Comparison of ENCODE assay signal across 15 mouse cellular contexts in the genomic region with DNA sequence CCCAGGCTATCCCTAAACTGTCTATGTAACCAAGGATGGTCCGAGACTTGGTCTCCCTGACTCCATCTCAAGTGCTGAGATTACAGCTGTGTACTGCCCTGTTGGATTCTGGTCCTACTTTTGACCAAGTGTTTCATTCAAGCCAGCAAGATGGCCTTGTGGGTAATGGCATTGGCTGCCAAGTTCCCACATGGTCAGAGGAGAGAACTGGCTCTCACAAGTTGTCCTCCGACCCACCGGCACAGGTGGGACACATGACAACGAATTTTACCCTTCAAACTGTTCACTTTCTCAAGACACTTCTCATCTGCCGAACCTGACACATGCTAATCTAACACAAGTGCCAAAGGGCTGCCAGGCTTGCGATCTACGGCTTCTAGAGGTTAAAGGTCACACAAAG. TPM values are rescaled to one million over a fixed set of nuclear protein-coding genes. Genes with fewer than 3 reads are reported as not detected.
DNase-seq lines count a peak whose midpoint lies in the region; ATAC-seq and TF ChIP-seq lines count a peak whose summit lies in the region.
"Had no signal": no experiment of that assay in that cellular context is flagged by ENCODE, and none has a peak within 500 bp of the region (broad histone marks: within the 10 kb centered on the region; RNA-seq: fewer than 3 reads in every experiment).

No protein-coding gene starts in this region.

- H3K27ac ChIP-seq in hindbrain, embryonic 14.5 days: peak overlapping the region; percentile 44; the same call in 1 of the 2 replicates
- no peak overlapping the region for H3K27ac ChIP-seq in hindbrain, postnatal 0 days
- H3K27ac ChIP-seq in midbrain, embryonic 12.5 days (replicated peaks): 0 out of 2 replicates have a peak overlapping the region, but pooled peaks have one; percentile 47
- H3K27ac ChIP-seq in midbrain, postnatal 0 days (ENCODE audit: low read depth, low read length): no peak overlapping the region
- H3K27ac ChIP-seq in ES-Bruce4 (ENCODE audit: insufficient read depth, low read length): peak overlapping the region; percentile 94
- 0 out of 2 replicates have a peak overlapping the region, but pooled peaks have one; percentile 18 for H3K27ac ChIP-seq in forebrain, embryonic 14.5 days (ENCODE audit: low read depth, low read length)
- H3K27ac ChIP-seq: embryonic facial prominence, embryonic 12.5 days; heart, embryonic 13.5 days had no signal

- no peak overlapping the region for H3K9ac ChIP-seq in hindbrain, embryonic 14.5 days
- H3K9ac ChIP-seq in hindbrain, postnatal 0 days (replicated peaks; ENCODE audit: low read length): no peak overlapping the region
- no peak overlapping the region for H3K9ac ChIP-seq in midbrain, embryonic 12.5 days (replicated peaks)
- no peak overlapping the region for H3K9ac ChIP-seq in midbrain, postnatal 0 days (replicated peaks; ENCODE audit: low read length, poor library complexity, severe bottlenecking)
- H3K9ac ChIP-seq in ES-Bruce4 (ENCODE audit: low read depth, poor library complexity, severe bottlenecking): no peak overlapping the region
- H3K9ac ChIP-seq in forebrain, embryonic 14.5 days (ENCODE audit: low read length): no peak overlapping the region
- H3K9ac ChIP-seq: embryonic facial prominence, embryonic 12.5 days; heart, embryonic 13.5 days had no signal

- H3K27me3 ChIP-seq in hindbrain, embryonic 14.5 days (ENCODE audit: control insufficient read depth, insufficient read depth, low read length): no peaks in the 10 kb centered on the region
- H3K27me3 ChIP-seq in hindbrain, postnatal 0 days (ENCODE audit: insufficient read depth, low read length): no peaks in the 10 kb centered on the region
- H3K27me3 ChIP-seq in midbrain, embryonic 12.5 days: no peaks in the 10 kb centered on the region
- no peaks in the 10 kb centered on the region for H3K27me3 ChIP-seq in midbrain, postnatal 0 days (ENCODE audit: insufficient read depth, low read length)
- H3K27me3 ChIP-seq in ES-Bruce4 (ENCODE audit: control insufficient read depth, insufficient read depth, low read length, poor library complexity, severe bottlenecking): no peaks in the 10 kb centered on the region
- H3K27me3 ChIP-seq in forebrain, embryonic 14.5 days (replicated peaks; ENCODE audit: control insufficient read depth, insufficient read depth, low read length): no peaks in the 10 kb centered on the region
- H3K27me3 ChIP-seq: embryonic facial prominence, embryonic 12.5 days had no signal

- DNase-seq in hindbrain, embryonic 14.5 days (ENCODE audit: low spot score): no peak
- no peak for DNase-seq in hindbrain, postnatal 0 days (ENCODE audit: low spot score)
- no peak for DNase-seq in midbrain, postnatal 0 days (ENCODE audit: low spot score)
- no peak for DNase-seq in forebrain, embryonic 14.5 days (ENCODE audit: low spot score)
- no peak for DNase-seq in layer of hippocampus, postnatal 10 days (ENCODE audit: low spot score in 2 of 2)
- DNase-seq: adrenal gland, postnatal 36 days; heart, postnatal 36 days; kidney, adult 11 months; kidney, postnatal 36 days; right cerebral cortex, postnatal 4 days; thymus, adult 18-20 months had no signal

- no peak overlapping the region for H3K4me3 ChIP-seq in hindbrain, embryonic 14.5 days (replicated peaks; ENCODE audit: low read length)
- no peak overlapping the region for H3K4me3 ChIP-seq in hindbrain, postnatal 0 days (ENCODE audit: low read length)
- H3K4me3 ChIP-seq in midbrain, embryonic 12.5 days: no peak overlapping the region
- no peak overlapping the region for H3K4me3 ChIP-seq in midbrain, postnatal 0 days (ENCODE audit: low read depth, low read length)
- H3K4me3 ChIP-seq in ES-Bruce4 (ENCODE audit: low read depth, low read length): no peak overlapping the region
- H3K4me3 ChIP-seq in forebrain, embryonic 14.5 days (ENCODE audit: low read depth, low read length): no peak overlapping the region
- H3K4me3 ChIP-seq: embryonic facial prominence, embryonic 12.5 days; heart, embryonic 13.5 days had no signal

- no peaks in the 10 kb centered on the region for H3K9me3 ChIP-seq in hindbrain, embryonic 14.5 days (ENCODE audit: control insufficient read depth, low read length)
- no peaks in the 10 kb centered on the region for H3K9me3 ChIP-seq in hindbrain, postnatal 0 days (ENCODE audit: low read length)
- no peaks in the 10 kb centered on the region for H3K9me3 ChIP-seq in midbrain, embryonic 12.5 days
- H3K9me3 ChIP-seq in midbrain, postnatal 0 days (ENCODE audit: low read length): no peaks in the 10 kb centered on the region
- H3K9me3 ChIP-seq in ES-Bruce4 (replicated peaks; ENCODE audit: control insufficient read depth, insufficient read depth, low read length, poor library complexity, severe bottlenecking): no peaks in the 10 kb centered on the region
- no peaks in the 10 kb centered on the region for H3K9me3 ChIP-seq in forebrain, embryonic 14.5 days (replicated peaks; ENCODE audit: control insufficient read depth, low read length)
- H3K9me3 ChIP-seq: embryonic facial prominence, embryonic 12.5 days; heart, embryonic 13.5 days had no signal

- ATAC-seq in hindbrain, embryonic 14.5 days (ENCODE audit: low FRiP score): no peak
- no peak for ATAC-seq in hindbrain, postnatal 0 days
- ATAC-seq in midbrain, embryonic 12.5 days (ENCODE audit: low FRiP score, low read depth): no peak
- ATAC-seq in midbrain, postnatal 0 days (ENCODE audit: low FRiP score): no peak
- ATAC-seq in forebrain, embryonic 14.5 days: no peak

- H3K4me1 ChIP-seq in hindbrain, embryonic 14.5 days (replicated peaks; ENCODE audit: control insufficient read depth, insufficient read depth, low read length): peaks cover 39% of the 10 kb centered on the region
- peaks cover 18% of the 10 kb centered on the region for H3K4me1 ChIP-seq in hindbrain, postnatal 0 days (ENCODE audit: insufficient read depth, low read length)
- peaks cover 66% of the 10 kb centered on the region for H3K4me1 ChIP-seq in midbrain, embryonic 12.5 days
- H3K4me1 ChIP-seq in midbrain, postnatal 0 days (ENCODE audit: insufficient read depth, low read length): peaks cover 5% of the 10 kb centered on the region; the same call in 1 of the 2 replicates
- peaks cover 17% of the 10 kb centered on the region for H3K4me1 ChIP-seq in ES-Bruce4 (ENCODE audit: control insufficient read depth, insufficient read depth, low read length)
- peaks cover 45% of the 10 kb centered on the region for H3K4me1 ChIP-seq in forebrain, embryonic 14.5 days (ENCODE audit: control insufficient read depth, insufficient read depth, low read length)

- 88% methylated on average over 7 of the region's 7 CpGs for WGBS in hindbrain, embryonic 14.5 days
- WGBS in hindbrain, postnatal 0 days: 88% methylated on average over 7 of the region's 7 CpGs
- WGBS in midbrain, embryonic 12.5 days: 87% methylated on average over 7 of the region's 7 CpGs
- 90% methylated on average over 7 of the region's 7 CpGs for WGBS in midbrain, postnatal 0 days
- WGBS in forebrain, embryonic 14.5 days: 88% methylated on average over 7 of the region's 7 CpGs

- no peak for TF ChIP-seq EP300 in ES-Bruce4 (IDR thresholded peaks at IDR 0.05; ENCODE audit: insufficient read depth, low read depth, low read length)

- H3K4me2 ChIP-seq in hindbrain, embryonic 14.5 days (replicated peaks): no peak overlapping the region
- H3K4me2 ChIP-seq in hindbrain, postnatal 0 days (ENCODE audit: low read depth, low read length): no peak overlapping the region
- H3K4me2 ChIP-seq in midbrain, embryonic 12.5 days (replicated peaks): no peak overlapping the region
- no peak overlapping the region for H3K4me2 ChIP-seq in midbrain, postnatal 0 days (ENCODE audit: low read depth, low read length, poor library complexity, severe bottlenecking)
- H3K4me2 ChIP-seq in forebrain, embryonic 14.5 days (ENCODE audit: low read length): no peak overlapping the region
- H3K4me2 ChIP-seq: embryonic facial prominence, embryonic 12.5 days; heart, embryonic 13.5 days had no signal

- no peak for TF ChIP-seq CTCF in hindbrain, postnatal 0 days (IDR thresholded peaks at IDR 0.05; ENCODE audit: low read depth)
- TF ChIP-seq CTCF in midbrain, postnatal 0 days (IDR thresholded peaks at IDR 0.05): no peak
- no peak for TF ChIP-seq CTCF in ES-Bruce4 (IDR thresholded peaks at IDR 0.05; ENCODE audit: low read depth, low read length)

- peaks cover 4% of the 10 kb centered on the region; the same call in 1 of the 2 replicates for H3K36me3 ChIP-seq in hindbrain, embryonic 14.5 days (replicated peaks; ENCODE audit: control insufficient read depth, insufficient read depth)
- H3K36me3 ChIP-seq in hindbrain, postnatal 0 days (ENCODE audit: insufficient read depth, low read length): no peaks in the 10 kb centered on the region
- H3K36me3 ChIP-seq in midbrain, embryonic 12.5 days: peaks cover 27% of the 10 kb centered on the region
- H3K36me3 ChIP-seq in midbrain, postnatal 0 days (ENCODE audit: insufficient read depth, low read length): no peaks in the 10 kb centered on the region
- H3K36me3 ChIP-seq in ES-Bruce4 (ENCODE audit: control insufficient read depth, insufficient read depth, low read length, poor library complexity, severe bottlenecking): peaks cover 3% of the 10 kb centered on the region
- peaks cover 16% of the 10 kb centered on the region for H3K36me3 ChIP-seq in forebrain, embryonic 14.5 days (ENCODE audit: control insufficient read depth, insufficient read depth, low read length)
- H3K36me3 ChIP-seq: embryonic facial prominence, embryonic 12.5 days; heart, embryonic 13.5 days had no signal

- no peak for TF ChIP-seq POLR2A in ES-Bruce4 (IDR thresholded peaks at IDR 0.05; ENCODE audit: insufficient read depth, low read length)

RNA-seq across cellular contexts. Expression of a gene that starts 9.4 kb away (rescaled TPM):
- polyA plus RNA-seq in hindbrain, embryonic 14.5 days (2014; fragmentation: Nextera tagmentation; extraction: Ambion mirVana): 11.1 and 13.3 TPM in 2 replicates
- 17.7 and 23.3 TPM in 2 replicates for total RNA-seq in hindbrain, postnatal 0 days (2014; rRNA removed)
- polyA plus RNA-seq in hindbrain, postnatal 0 days (2015; fragmentation: Nextera tagmentation; extraction: Ambion mirVana): 11.2 and 13.0 TPM in 2 replicates
- polyA plus RNA-seq in midbrain, embryonic 12.5 days (2016; fragmentation: Nextera tagmentation; extraction: Ambion mirVana): 17.1 and 19.6 TPM in 2 replicates
- total RNA-seq in midbrain, postnatal 0 days (2014; rRNA removed): 24.8 and 25.2 TPM in 2 replicates
- polyA plus RNA-seq in midbrain, postnatal 0 days (2015; fragmentation: Nextera tagmentation; extraction: Ambion mirVana): 12.0 and 12.6 TPM in 2 replicates
- polyA plus RNA-seq in ES-Bruce4 (2011; ENCODE audit: insufficient read depth, insufficient read length, low read depth, missing spikeins): 69.0 and 73.5 TPM in 2 replicates
- 11.6 and 15.3 TPM in 2 replicates for polyA plus RNA-seq in forebrain, embryonic 14.5 days (2014; fragmentation: Nextera tagmentation; extraction: Ambion mirVana)
- total RNA-seq in layer of hippocampus, postnatal 10 days (2021): 10 to 100 TPM; 43.0 to 49.7 TPM

Comparison
In these comparisons a context has a peak if more than half of its experiments do, and no peak if none do; other contexts are left out.
1. H3K27ac ChIP-seq: peak in hindbrain, embryonic 14.5 days (single experiment), midbrain, embryonic 12.5 days (single experiment), ES-Bruce4 (single experiment) and forebrain, embryonic 14.5 days (single experiment); none in hindbrain, postnatal 0 days (single experiment) and midbrain, postnatal 0 days (single experiment).